Mouse (Mus musculus): ENCODE data around the gene Smad6. TPM values are rescaled to one million over a fixed set of nuclear protein-coding genes. Genes with fewer than 3 reads are reported as not detected.

The Smad6 gene
- polyA plus RNA-seq, 1 experiment from 2014 or later, result 4.4 TPM

- peak; percentile 23 for DNase-seq (ENCODE audit: low spot score)
- WGBS, result 4% methylated on average over 10 of the region's 10 CpGs
- H3K4me1 ChIP-seq, result peaks cover 99% of the 10 kb centered on the region
Measured at GRCm38 (mm10) chr9:64019036-64019886, 2.6 kb downstream of the Smad6 start.

GRCm38 (mm10) chr9:64017861-64018793 lies 3.7 kb downstream of the Smad6 start:
- Histone ChIP-seq H3K27ac (replicated peaks) (peak overlapping the region; percentile 95), H3K9me3 (replicated peaks) (no peaks in the 10 kb centered on the region), H3K36me3 (peaks cover 11% of the 10 kb centered on the region), H3K27me3 (ENCODE audit: low read depth, poor library complexity, severe bottlenecking) (peaks cover 26% of the 10 kb centered on the region), H3K4me3 (peak overlapping the region; percentile 88), H3K4me1 (peaks cover 91% of the 10 kb centered on the region)
- 1% methylated on average over 23 of the region's 23 CpGs for WGBS
- peak; percentile 67 for DNase-seq (ENCODE audit: low spot score)

More at GRCm38 (mm10) chr9:64019036-64019886, 2.6 kb downstream of the Smad6 start:
- Histone ChIP-seq H3K27me3 (ENCODE audit: low read depth, poor library complexity, severe bottlenecking) (peaks cover 35% of the 10 kb centered on the region), H3K36me3 (peaks cover 4% of the 10 kb centered on the region), H3K27ac (replicated peaks) (peak overlapping the region; percentile 95), H3K4me3 (peak overlapping the region; percentile 88), H3K9me3 (replicated peaks) (no peaks in the 10 kb centered on the region)

DNA sequence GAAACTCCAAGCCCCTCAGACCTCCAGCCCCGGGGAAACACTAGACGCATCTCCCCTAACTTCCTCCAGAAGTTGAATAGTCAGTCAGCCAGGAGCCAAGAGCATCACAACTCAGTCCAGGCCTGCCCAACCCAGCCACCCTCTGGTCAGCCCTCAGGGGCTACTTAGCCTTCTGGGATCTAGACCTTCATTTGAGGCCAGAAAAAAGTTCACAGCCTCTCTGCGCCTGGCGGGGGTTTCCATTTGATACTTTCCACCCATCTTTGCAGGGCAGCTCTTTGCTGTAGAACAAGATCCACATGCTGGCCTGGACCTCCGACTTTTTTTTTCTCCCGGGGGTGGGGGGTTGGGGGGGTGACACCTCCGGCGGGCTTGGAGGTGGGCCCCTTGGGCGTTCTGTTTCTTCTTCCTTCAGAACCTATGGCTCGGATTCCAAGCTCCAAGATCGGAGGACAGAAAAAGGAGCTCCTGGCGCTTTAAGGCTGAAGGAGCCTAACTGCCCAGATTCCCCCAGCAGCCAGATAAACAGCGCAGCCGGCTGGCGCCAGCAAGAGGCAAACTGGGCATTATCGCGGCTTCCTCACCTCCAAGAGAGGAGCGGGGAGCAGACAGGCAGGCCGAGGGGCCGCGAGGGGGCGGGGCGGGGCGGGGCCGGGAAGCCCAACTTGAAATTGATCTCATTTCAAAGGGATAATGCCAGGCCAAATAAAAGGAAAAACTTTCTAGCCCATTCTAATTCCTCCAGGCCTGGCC lies 5.0 kb downstream of the Smad6 start:
- Histone ChIP-seq H3K4me1 (peaks cover 77% of the 10 kb centered on the region), H3K27me3 (ENCODE audit: low read depth, poor library complexity, severe bottlenecking) (peaks cover 26% of the 10 kb centered on the region), H3K27ac (replicated peaks) (peak overlapping the region; percentile 95), H3K4me3 (peak overlapping the region; percentile 88), H3K9me3 (replicated peaks) (peaks cover 6% of the 10 kb centered on the region), H3K36me3 (peaks cover 24% of the 10 kb centered on the region)
- DNase-seq (ENCODE audit: low spot score), result peak; percentile 82
- 4% methylated on average over 25 of the region's 25 CpGs for WGBS

GRCm38 (mm10) chr9:64016092-64016491 lies 5.8 kb downstream of the Smad6 start:
- H3K36me3 ChIP-seq, result peaks cover 31% of the 10 kb centered on the region
- peak overlapping the region; percentile 88; the same call in 1 of the 2 replicates for H3K4me3 ChIP-seq
- H3K4me1 ChIP-seq, result peaks cover 70% of the 10 kb centered on the region
- DNase-seq (ENCODE audit: low spot score), result no peak
- H3K27ac ChIP-seq (replicated peaks), result peak overlapping the region; percentile 95
- peaks cover 13% of the 10 kb centered on the region for H3K9me3 ChIP-seq (replicated peaks)
- H3K27me3 ChIP-seq (ENCODE audit: low read depth, poor library complexity, severe bottlenecking), result peaks cover 26% of the 10 kb centered on the region
- WGBS, result 36% methylated on average over 7 of the region's 7 CpGs

DNA sequence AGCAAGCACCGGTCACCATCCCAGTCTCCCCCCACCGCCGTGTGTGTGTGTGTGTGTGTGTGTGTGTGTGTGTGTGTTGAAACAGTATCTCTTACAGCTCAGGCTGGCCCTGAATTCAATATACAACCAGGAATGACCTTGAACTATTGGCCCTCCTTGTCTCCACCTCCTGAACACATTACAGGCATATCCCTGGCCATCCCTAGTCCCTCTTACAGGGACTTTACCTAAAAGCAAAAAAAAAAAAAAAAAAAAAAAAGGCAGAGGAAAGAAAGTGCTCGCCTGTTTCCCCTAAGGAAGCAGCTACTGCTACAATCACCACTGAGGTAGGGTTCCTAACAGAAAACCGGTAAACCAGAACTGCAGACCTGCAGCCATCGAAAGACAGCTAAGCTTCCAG lies 7.1 kb downstream of the Smad6 start:
- Histone ChIP-seq H3K27ac (replicated peaks) (no peak overlapping the region), H3K4me3 (no peak overlapping the region), H3K4me1 (peaks cover 57% of the 10 kb centered on the region), H3K36me3 (peaks cover 42% of the 10 kb centered on the region), H3K9me3 (replicated peaks) (peaks cover 13% of the 10 kb centered on the region), H3K27me3 (ENCODE audit: low read depth, poor library complexity, severe bottlenecking) (peaks cover 23% of the 10 kb centered on the region)
- DNase-seq (ENCODE audit: low spot score), result no peak
- 80% methylated on average over 6 of the region's 6 CpGs for WGBS

DNA sequence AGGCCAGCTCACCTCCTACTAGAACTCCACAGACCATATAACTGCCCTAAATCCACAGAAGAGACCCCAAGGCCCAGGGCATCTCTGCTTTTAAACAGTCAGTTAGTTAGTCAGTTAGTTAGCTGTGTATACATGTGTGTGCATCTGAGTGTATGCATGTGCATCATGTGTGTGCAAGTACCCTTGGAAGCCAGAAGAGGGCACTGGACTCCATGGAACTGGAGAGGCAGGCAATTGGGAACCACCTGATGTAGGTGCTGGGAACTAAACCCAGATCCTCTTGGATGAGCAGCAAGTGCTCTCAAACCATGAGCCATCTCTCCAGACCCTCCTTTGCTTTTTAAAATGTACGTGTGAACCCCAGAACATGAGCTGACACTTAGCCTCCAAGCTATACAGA lies 10.5 kb downstream of the Smad6 start:
- H3K4me1 ChIP-seq, result peaks cover 23% of the 10 kb centered on the region
- H3K36me3 ChIP-seq, result peaks cover 71% of the 10 kb centered on the region
- H3K9me3 ChIP-seq (replicated peaks), result peaks cover 13% of the 10 kb centered on the region
- H3K4me3 ChIP-seq, result no peak overlapping the region
- DNase-seq (ENCODE audit: low spot score), result no peak
- no peak overlapping the region for H3K27ac ChIP-seq (replicated peaks)
- WGBS, result 92% methylated on average over 1 of the region's 1 CpGs
- 0 out of 2 replicates have a peak, but pooled peaks cover 5% of the 10 kb centered on the region for H3K27me3 ChIP-seq (ENCODE audit: low read depth, poor library complexity, severe bottlenecking)

- Histone ChIP-seq H3K27ac (replicated peaks) (no peak overlapping the region), H3K9me3 (replicated peaks) (no peaks in the 10 kb centered on the region), H3K36me3 (peaks cover 83% of the 10 kb centered on the region), H3K27me3 (ENCODE audit: low read depth, poor library complexity, severe bottlenecking) (no peaks in the 10 kb centered on the region), H3K4me1 (peaks cover 34% of the 10 kb centered on the region), H3K4me3 (no peak overlapping the region)
- WGBS, result 79% methylated on average over 7 of the region's 7 CpGs
- no peak for DNase-seq (ENCODE audit: low spot score)
Measured at GRCm38 (mm10) chr9:64002981-64003380, 18.9 kb downstream of the Smad6 start.

DNA sequence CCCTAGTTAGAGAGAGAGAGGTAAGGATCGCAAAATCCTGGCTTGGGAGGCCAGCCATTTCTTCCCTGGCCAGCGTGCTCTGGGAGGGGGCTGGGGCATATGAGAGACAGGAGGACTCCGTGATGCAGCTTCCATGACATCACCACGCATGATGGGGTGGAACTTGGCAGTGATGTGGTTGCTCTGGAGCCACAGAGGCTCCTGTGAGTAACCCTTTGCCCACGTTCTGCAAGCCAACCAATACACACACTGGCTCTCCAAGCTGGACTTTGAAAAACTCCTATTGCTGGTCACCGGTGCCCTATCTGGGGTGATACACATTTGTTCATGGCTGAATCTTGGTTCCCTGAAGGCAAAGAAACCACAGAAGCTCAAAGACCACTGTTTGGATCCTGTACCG lies 20.8 kb downstream of the Smad6 start:
- Histone ChIP-seq H3K36me3 (peaks cover 77% of the 10 kb centered on the region), H3K4me1 (peaks cover 40% of the 10 kb centered on the region), H3K27ac (replicated peaks) (no peak overlapping the region), H3K4me3 (no peak overlapping the region), H3K9me3 (replicated peaks) (no peaks in the 10 kb centered on the region), H3K27me3 (ENCODE audit: low read depth, poor library complexity, severe bottlenecking) (no peaks in the 10 kb centered on the region)
- DNase-seq (ENCODE audit: low spot score), result no peak
- WGBS, result 76% methylated on average over 7 of the region's 7 CpGs

- H3K9me3 ChIP-seq (replicated peaks), result no peaks in the 10 kb centered on the region
- no peaks in the 10 kb centered on the region for H3K27me3 ChIP-seq (ENCODE audit: low read depth, poor library complexity, severe bottlenecking)
- peaks cover 76% of the 10 kb centered on the region for H3K36me3 ChIP-seq
- no peak for DNase-seq (ENCODE audit: low spot score)
- peaks cover 40% of the 10 kb centered on the region for H3K4me1 ChIP-seq
- H3K4me3 ChIP-seq, result no peak overlapping the region
- no peak overlapping the region for H3K27ac ChIP-seq (replicated peaks)
- WGBS, result 95% methylated on average over 5 of the region's 5 CpGs
Measured at GRCm38 (mm10) chr9:64000085-64000484, 21.8 kb downstream of the Smad6 start.

GRCm38 (mm10) chr9:63999194-63999593 lies 22.7 kb downstream of the Smad6 start:
- no peak for DNase-seq (ENCODE audit: low spot score)
- no peak overlapping the region for H3K27ac ChIP-seq (replicated peaks)
- 86% methylated on average over 9 of the region's 9 CpGs for WGBS
- H3K9me3 ChIP-seq (replicated peaks), result no peaks in the 10 kb centered on the region
- H3K27me3 ChIP-seq (ENCODE audit: low read depth, poor library complexity, severe bottlenecking), result no peaks in the 10 kb centered on the region
- peaks cover 71% of the 10 kb centered on the region for H3K36me3 ChIP-seq
- H3K4me1 ChIP-seq, result peaks cover 40% of the 10 kb centered on the region
- no peak overlapping the region for H3K4me3 ChIP-seq

GRCm38 (mm10) chr9:63998026-63998425 lies 23.8 kb downstream of the Smad6 start:
- H3K4me1 ChIP-seq, result peaks cover 30% of the 10 kb centered on the region
- H3K27me3 ChIP-seq (ENCODE audit: low read depth, poor library complexity, severe bottlenecking), result no peaks in the 10 kb centered on the region
- no peak overlapping the region for H3K4me3 ChIP-seq
- H3K36me3 ChIP-seq, result peaks cover 67% of the 10 kb centered on the region
- H3K27ac ChIP-seq (replicated peaks), result peak overlapping the region; percentile 29; the same call in 1 of the 2 replicates
- 78% methylated on average over 14 of the region's 14 CpGs for WGBS
- H3K9me3 ChIP-seq (replicated peaks), result no peaks in the 10 kb centered on the region
- DNase-seq (ENCODE audit: low spot score), result no peak

DNA sequence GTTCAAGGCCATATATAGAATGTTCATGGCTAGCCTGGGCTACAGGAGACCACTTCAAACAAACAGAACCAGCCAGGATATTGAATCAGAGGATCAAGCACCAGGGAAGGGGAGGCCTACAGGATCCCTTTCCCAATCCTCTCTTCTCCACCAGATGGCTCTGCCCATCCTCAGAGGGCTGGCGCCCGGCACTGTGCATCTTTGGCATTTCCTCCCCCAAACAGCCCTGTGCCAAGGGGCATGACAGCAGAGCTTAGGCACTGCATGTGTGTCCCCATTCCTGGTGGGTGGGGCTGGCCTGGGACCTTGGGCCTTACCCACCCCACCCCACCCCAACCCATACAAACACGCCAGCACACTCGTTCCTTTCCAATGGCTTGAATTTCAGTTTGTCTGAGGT lies 24.4 kb downstream of the Smad6 start:
- DNase-seq (ENCODE audit: low spot score), result no peak
- Histone ChIP-seq H3K27ac (replicated peaks) (peak overlapping the region; percentile 29; the same call in 1 of the 2 replicates), H3K4me3 (no peak overlapping the region), H3K4me1 (peaks cover 28% of the 10 kb centered on the region), H3K27me3 (ENCODE audit: low read depth, poor library complexity, severe bottlenecking) (no peaks in the 10 kb centered on the region), H3K36me3 (peaks cover 65% of the 10 kb centered on the region), H3K9me3 (replicated peaks) (no peaks in the 10 kb centered on the region)
- 72% methylated on average over 4 of the region's 4 CpGs for WGBS

Measured in midbrain, embryonic 10.5 days (tissue).